Comparison of ENCODE assay signal across 8 mouse cellular contexts in genomic region chr11:119078691-119079444, GRCm38 (mm10). TPM values are rescaled to one million over a fixed set of nuclear protein-coding genes. Genes with fewer than 3 reads are reported as not detected.
DNase-seq lines count a peak whose midpoint lies in the region; ATAC-seq and TF ChIP-seq lines count a peak whose summit lies in the region.

No protein-coding gene starts in this region.

- peaks cover 60% of the 10 kb centered on the region for H3K4me1 ChIP-seq in lung, embryonic 16.5 days (replicated peaks; ENCODE audit: control insufficient read depth, insufficient read depth, low read length)
- H3K4me1 ChIP-seq in thymus, adult 2 months (replicated peaks; ENCODE audit: control insufficient read depth, insufficient read depth, low read length), result peaks cover 47% of the 10 kb centered on the region

- peak overlapping the region; percentile 6 for H3K4me3 ChIP-seq in lung, embryonic 16.5 days (ENCODE audit: low read length)
- no peak overlapping the region for H3K4me3 ChIP-seq in thymus, adult 2 months (ENCODE audit: control insufficient read depth, insufficient read depth, low read length)

- TF ChIP-seq CTCF in thymus, adult 2 months (IDR thresholded peaks at IDR 0.05; ENCODE audit: borderline replicate concordance, control insufficient read depth, extremely low read depth, insufficient read depth, low read length, poor library complexity), result no peak

- H3K36me3 ChIP-seq in lung, embryonic 16.5 days (ENCODE audit: control insufficient read depth, insufficient read depth, low read length), result peaks cover 24% of the 10 kb centered on the region
- peaks cover 24% of the 10 kb centered on the region for H3K36me3 ChIP-seq in thymus, adult 2 months (ENCODE audit: control insufficient read depth, insufficient read depth, low read length)

- peak overlapping the region; percentile 57 for H3K9ac ChIP-seq in lung, embryonic 16.5 days (ENCODE audit: low read length)

- no peaks in the 10 kb centered on the region for H3K9me3 ChIP-seq in lung, embryonic 16.5 days (ENCODE audit: control insufficient read depth, low read length)

- no peak for TF ChIP-seq POLR2A in thymus, adult 2 months (IDR thresholded peaks at IDR 0.05; ENCODE audit: control insufficient read depth, extremely low read depth, insufficient read depth, low read length, poor library complexity)

- intact Hi-C loops in heart, postnatal 10 days (cut with DNase I), result no loop called here

- H3K27ac ChIP-seq in lung, embryonic 16.5 days (ENCODE audit: low read length), result peak overlapping the region; percentile 69
- H3K27ac ChIP-seq in thymus, adult 2 months (ENCODE audit: control insufficient read depth, insufficient read depth, low read length), result no peak overlapping the region

- peak; percentile 50 for DNase-seq in layer of hippocampus, adult 11-12 months (ENCODE audit: low spot score)
- DNase-seq in layer of hippocampus, adult 8-10 months (ENCODE audit: low spot score in 2 of 2), result no peak
- DNase-seq in embryo, embryonic 10 days (ENCODE audit: low spot score), result peak; percentile 46
- peak; percentile 74 to 80 for DNase-seq in heart, postnatal 10 days
- DNase-seq in kidney, postnatal 25 days, result peak; percentile 82 to 91
- peak; percentile 72 for DNase-seq in right cerebral cortex, postnatal 4 days
- no peak for DNase-seq in thymus, adult 2 months

- ATAC-seq in lung, embryonic 16.5 days (ENCODE audit: low read depth), result peak; percentile 69

- H3K4me2 ChIP-seq in lung, embryonic 16.5 days (ENCODE audit: low read depth, low read length), result peak overlapping the region; percentile 41

- 6% methylated on average over 25 of the region's 27 CpGs for WGBS in lung, embryonic 16.5 days
- 83% methylated on average over 27 of the region's 27 CpGs for WGBS in thymus, adult 2 months

- H3K27me3 ChIP-seq in lung, embryonic 16.5 days (ENCODE audit: control insufficient read depth, insufficient read depth, low read depth, low read length), result no peaks in the 10 kb centered on the region
- no peaks in the 10 kb centered on the region for H3K27me3 ChIP-seq in thymus, adult 2 months (ENCODE audit: control insufficient read depth, insufficient read depth, low read length)

RNA-seq across cellular contexts. Expression of gene Cbx4, which starts 7.2 kb away (rescaled TPM):
- total RNA-seq in layer of hippocampus, adult 8-10 months (2022), result 10 to 100 TPM; 40.7 to 47.2 (median 44.0) TPM
- 10 to 100 TPM; 22.1 to 22.6 TPM for total RNA-seq in heart, postnatal 10 days (2021)
- 13.3 and 14.0 TPM in 2 replicates for polyA plus RNA-seq in lung, embryonic 16.5 days (2015; fragmentation: Nextera tagmentation; extraction: Ambion mirVana)
- polyA plus RNA-seq in thymus, adult 2 months (2012; rRNA removed), result 54.7 and 56.8 TPM in 2 replicates

RNA-seq across cellular contexts. Expression of gene Cbx8, which starts 38.1 kb away (rescaled TPM):
- total RNA-seq in layer of hippocampus, adult 8-10 months (2022), result 10 to 100 TPM in 2 of 4 experiments, 1 to 10 TPM in 2; 6.9 to 11.9 (median 9.6) TPM
- total RNA-seq in heart, postnatal 10 days (2021), result 1 to 10 TPM; 5.6 to 7.5 TPM
- polyA plus RNA-seq in lung, embryonic 16.5 days (2015; fragmentation: Nextera tagmentation; extraction: Ambion mirVana), result 7.7 and 7.9 TPM in 2 replicates
- polyA plus RNA-seq in thymus, adult 2 months (2012; rRNA removed), result 8.1 and 8.2 TPM in 2 replicates

RNA-seq across cellular contexts. Expression of gene Cbx2, which starts 56.1 kb away (rescaled TPM):
- total RNA-seq in layer of hippocampus, adult 8-10 months (2022), result 1 to 10 TPM; 1.7 to 3.9 (median 2.4) TPM
- total RNA-seq in heart, postnatal 10 days (2021), result 1 to 10 TPM; 5.2 to 6.8 TPM
- polyA plus RNA-seq in lung, embryonic 16.5 days (2015; fragmentation: Nextera tagmentation; extraction: Ambion mirVana), result 27.4 and 30.5 TPM in 2 replicates
- polyA plus RNA-seq in thymus, adult 2 months (2012; rRNA removed), result 20.6 and 22.5 TPM in 2 replicates

Comparison
In these comparisons a context has a peak if more than half of its experiments do, and no peak if none do; other contexts are left out.
1. DNase-seq: peak in layer of hippocampus, adult 11-12 months (single experiment), embryo, embryonic 10 days (single experiment), heart, postnatal 10 days (2 of 2), kidney, postnatal 25 days (2 of 2) and right cerebral cortex, postnatal 4 days (single experiment); none in layer of hippocampus, adult 8-10 months (0 of 2) and thymus, adult 2 months (single experiment).